Mouse (Mus musculus) right cerebral cortex, postnatal 25 days (tissue): ENCODE measurements around the gene Mdga1.
"Not testable (repeated sequence)": the region's sequence is repeated elsewhere in the genome, so short reads cannot be mapped to it uniquely, and the experiment has no call there.

Experiments
- DNase-seq: peaks from one replicate; pipeline ENCODE4 v3.0.0; 2022

Mdga1 gene

DNA sequence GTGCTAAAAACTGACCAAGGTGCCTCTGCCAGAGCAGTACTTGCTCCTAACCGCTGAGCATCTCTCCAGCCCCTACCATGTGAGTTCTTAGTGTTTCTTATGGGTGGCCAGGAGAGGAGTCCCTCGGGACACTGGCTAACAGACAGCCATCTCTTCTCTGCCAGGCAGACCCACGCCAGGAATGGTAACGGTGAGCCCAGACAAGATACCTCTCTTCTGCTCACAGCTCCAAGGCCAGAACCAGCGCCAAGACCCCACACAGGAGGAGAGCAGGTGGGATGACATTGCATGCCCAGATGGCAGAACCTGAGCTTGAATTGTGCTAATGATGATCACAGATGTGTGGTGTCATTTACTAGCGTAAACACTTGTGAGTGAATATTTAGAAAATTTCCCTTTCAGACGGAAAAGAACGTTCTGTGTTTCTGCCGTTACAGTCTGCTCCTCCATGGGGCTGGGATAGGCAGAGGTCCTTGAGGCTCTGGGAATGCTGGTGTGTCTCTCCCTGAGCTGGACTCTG lies 178.3 kb downstream of the Mdga1 start:
- DNase-seq = no peak

GRCm38 (mm10) chr17:29790231-29790740 lies 179.6 kb downstream of the Mdga1 start:
- no peak for DNase-seq

GRCm38 (mm10) chr17:29789715-29790114 lies 180.2 kb downstream of the Mdga1 start:
- DNase-seq = no peak

DNA sequence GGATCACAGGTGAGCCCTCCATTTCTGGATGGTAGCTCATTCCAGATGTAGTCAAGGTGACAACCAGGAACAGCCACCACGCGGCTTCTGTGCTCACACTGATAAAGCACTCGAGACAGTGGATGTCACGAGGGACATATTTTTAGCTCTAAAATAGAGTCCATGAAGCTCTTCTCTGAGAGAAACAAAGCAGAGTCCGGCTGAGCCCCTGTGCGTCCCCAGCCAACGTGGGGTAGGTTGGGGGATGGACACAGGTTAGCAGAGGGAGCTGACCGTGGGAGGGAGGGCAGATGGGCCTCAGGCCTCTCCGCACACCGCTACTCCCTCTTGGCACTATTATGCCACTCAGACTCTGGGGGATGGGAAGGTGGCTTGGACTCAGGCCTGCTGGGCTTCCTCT lies 181.3 kb downstream of the Mdga1 start:
- no peak for DNase-seq

- no peak for DNase-seq
These were observed 185.1 kb downstream of the Mdga1 start for GRCm38 (mm10) chr17:29784820-29785219.

GRCm38 (mm10) chr17:29781472-29781871 lies 188.4 kb downstream of the Mdga1 start:
- DNase-seq = not testable (repeated sequence)

DNA sequence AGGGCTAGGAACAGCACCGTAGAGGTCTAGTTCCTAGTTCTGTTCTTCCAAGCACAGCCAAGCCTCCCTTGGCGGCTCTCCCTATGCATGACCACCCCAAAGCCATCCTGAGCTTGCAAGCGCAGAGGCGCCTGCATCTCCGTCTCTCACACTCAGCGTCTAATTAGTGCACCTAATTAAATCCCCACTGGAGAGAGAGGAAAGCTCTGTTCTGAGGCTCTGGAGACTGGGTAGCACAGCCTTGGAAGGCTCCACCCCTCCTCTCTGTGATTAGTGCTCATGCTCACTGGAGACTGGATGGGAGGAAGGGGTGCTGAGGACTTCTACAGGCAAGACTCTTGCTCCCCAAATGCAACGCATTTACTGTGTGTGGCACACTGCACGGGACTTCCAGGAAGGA lies 191.9 kb downstream of the Mdga1 start:
- DNase-seq = no peak
